Mouse (Mus musculus) heart, postnatal 0 days (tissue): ENCODE results near the gene Nrbf2.

Experiments
- CTCF ChIP-seq: IDR thresholded peaks from 2 replicates; pipeline ENCODE4 v1.5.1; 2016; ENCODE audit warnings: antibody characterized with exemption, control low read depth, low read depth
- EP300 ChIP-seq: IDR thresholded peaks from 2 replicates; pipeline ENCODE4 v1.6.1; 2016; ENCODE audit warnings: antibody characterized with exemption, low read depth

- TF ChIP-seq CTCF, result peak; percentile 56
- no peak for TF ChIP-seq EP300
These were observed 38.0 kb downstream of the Nrbf2 start for GRCm38 (mm10) chr10:67247145-67247544.
